Comparison of ENCODE assay signal across 7 mouse cellular contexts in the genomic region with DNA sequence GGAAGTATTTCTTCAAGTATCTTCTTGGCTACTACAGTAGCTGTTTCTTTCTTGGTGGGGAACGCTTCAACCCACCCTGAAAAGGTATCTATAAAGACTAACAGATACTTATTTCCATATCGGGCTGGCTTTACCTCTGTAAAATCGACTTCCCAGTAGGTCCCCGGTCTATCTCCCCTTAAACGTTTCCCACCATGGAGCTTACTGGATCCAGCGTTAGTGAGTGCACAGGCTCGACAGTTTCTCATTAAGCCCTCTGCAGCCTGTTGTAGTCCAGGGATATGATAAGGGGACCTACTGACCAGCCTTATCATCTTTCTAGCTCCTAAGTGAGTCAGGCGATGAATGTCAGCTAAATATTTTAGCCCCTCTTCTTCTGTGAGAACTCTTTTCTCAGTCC.
DNase-seq lines count a peak whose midpoint lies in the region; ATAC-seq and TF ChIP-seq lines count a peak whose summit lies in the region.
"Not testable (repeated sequence)": the region's sequence is repeated elsewhere in the genome, so short reads cannot be mapped to it uniquely, and the experiment has no call there.

No protein-coding gene starts in this region.

- not testable (repeated sequence) for H3K9ac ChIP-seq in kidney, postnatal 0 days (ENCODE audit: low read depth, low read length); lung, embryonic 14.5 days

- H3K4me3 ChIP-seq in heart, embryonic 10.5 days; kidney, postnatal 0 days (replicated peaks; ENCODE audit: low read depth, low read length); lung, embryonic 14.5 days (ENCODE audit: low read depth, low read length): not testable (repeated sequence)

- peaks cover 30% of the 10 kb centered on the region for H3K36me3 ChIP-seq in heart, embryonic 10.5 days
- H3K36me3 ChIP-seq in kidney, postnatal 0 days (ENCODE audit: insufficient read depth, low read length); lung, embryonic 14.5 days (ENCODE audit: insufficient read depth): not testable (repeated sequence)

- ATAC-seq in kidney, postnatal 0 days (replicated peaks; ENCODE audit: low FRiP score, low read depth); lung, embryonic 14.5 days (ENCODE audit: insufficient read depth): not testable (repeated sequence)

- DNase-seq in CD4-positive, CD25-positive, alpha-beta regulatory T cell, adult 2 months (ENCODE audit: low read depth, low spot score) = peak; percentile 1
- peak; percentile 1 for DNase-seq in embryo, embryonic 11 days
- peak; percentile 77 for DNase-seq in heart, embryonic 10.5 days (ENCODE audit: low spot score)
- peak; percentile 0 for DNase-seq in kidney, postnatal 0 days (ENCODE audit: low spot score)
- peak; percentile 0 for DNase-seq in lung, embryonic 14.5 days
- DNase-seq in retina, postnatal 1 day = peak; percentile 0
- peak; percentile 3 for DNase-seq in urinary bladder, postnatal 14 days (ENCODE audit: low spot score)

- not testable (repeated sequence) for TF ChIP-seq CTCF in kidney, postnatal 0 days (IDR thresholded peaks at IDR 0.05; ENCODE audit: low read depth); lung, embryonic 14.5 days (IDR thresholded peaks at IDR 0.05; ENCODE audit: low read depth)

- 73% methylated on average over 8 of the region's 8 CpGs for WGBS in heart, embryonic 10.5 days
- WGBS in kidney, postnatal 0 days = 79% methylated on average over 8 of the region's 8 CpGs
- WGBS in lung, embryonic 14.5 days = 67% methylated on average over 8 of the region's 8 CpGs

- peaks cover 77% of the 10 kb centered on the region for H3K9me3 ChIP-seq in heart, embryonic 10.5 days
- H3K9me3 ChIP-seq in kidney, postnatal 0 days (replicated peaks; ENCODE audit: low read length) = peaks cover 72% of the 10 kb centered on the region
- peaks cover 77% of the 10 kb centered on the region for H3K9me3 ChIP-seq in lung, embryonic 14.5 days (ENCODE audit: low read depth, low read length)

- not testable (repeated sequence) for H3K4me2 ChIP-seq in kidney, postnatal 0 days (ENCODE audit: low read length); lung, embryonic 14.5 days

- not testable (repeated sequence) for H3K27ac ChIP-seq in heart, embryonic 10.5 days; kidney, postnatal 0 days; lung, embryonic 14.5 days (ENCODE audit: low read depth)

- peaks cover 17% of the 10 kb centered on the region for H3K27me3 ChIP-seq in heart, embryonic 10.5 days (ENCODE audit: insufficient read depth, poor library complexity, severe bottlenecking)
- H3K27me3 ChIP-seq in kidney, postnatal 0 days (ENCODE audit: insufficient read depth, low read length); lung, embryonic 14.5 days (ENCODE audit: insufficient read depth, low read length): not testable (repeated sequence)

- H3K4me1 ChIP-seq in heart, embryonic 10.5 days; kidney, postnatal 0 days (replicated peaks; ENCODE audit: insufficient read depth, low read length); lung, embryonic 14.5 days (ENCODE audit: insufficient read depth): not testable (repeated sequence)

Comparison
In these comparisons a context has a peak if more than half of its experiments do, and no peak if none do; other contexts are left out.
1. DNase-seq: peak in every context shown above with its lines; median percentile 77 in heart, embryonic 10.5 days; 3 in urinary bladder, postnatal 14 days; 1 in CD4-positive, CD25-positive, alpha-beta regulatory T cell, adult 2 months; 1 in embryo, embryonic 11 days; 0 in kidney, postnatal 0 days; 0 in lung, embryonic 14.5 days; 0 in retina, postnatal 1 day.